Mouse (Mus musculus): ENCODE results near the gene Mog.
"Not testable (repeated sequence)": the region's sequence is repeated elsewhere in the genome, so short reads cannot be mapped to it uniquely, and the experiment has no call there.

Gene Mog

DNA sequence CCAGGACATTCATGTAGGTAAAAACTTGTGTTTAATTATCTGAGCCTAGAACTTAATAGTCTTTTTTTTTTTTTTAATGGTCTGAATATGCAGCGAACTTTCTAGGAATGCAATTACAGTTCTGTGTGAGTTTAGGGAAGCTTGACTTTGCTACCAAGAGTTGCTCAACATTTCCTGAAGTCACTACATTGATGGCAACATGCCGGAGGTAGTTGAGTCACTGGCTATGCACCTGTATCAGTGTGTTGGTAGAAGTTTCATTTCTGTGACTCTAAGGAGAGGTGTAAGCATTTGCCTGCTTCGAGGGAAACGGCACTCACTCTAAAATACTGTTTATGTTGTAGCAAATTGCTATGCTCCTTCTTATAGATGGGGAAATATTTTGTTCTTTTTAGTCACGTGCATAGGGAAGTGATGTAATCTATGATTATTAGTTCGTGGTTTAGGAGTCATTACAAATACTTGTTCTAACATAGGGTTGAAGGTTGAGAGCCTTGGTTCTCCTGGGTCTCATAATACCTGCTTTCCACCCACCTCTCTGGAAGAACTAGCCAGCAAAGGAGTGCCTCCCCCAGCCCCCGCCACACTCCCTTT, 21.6 kb upstream of the Mog start:
- DNase-seq = no peak

DNA sequence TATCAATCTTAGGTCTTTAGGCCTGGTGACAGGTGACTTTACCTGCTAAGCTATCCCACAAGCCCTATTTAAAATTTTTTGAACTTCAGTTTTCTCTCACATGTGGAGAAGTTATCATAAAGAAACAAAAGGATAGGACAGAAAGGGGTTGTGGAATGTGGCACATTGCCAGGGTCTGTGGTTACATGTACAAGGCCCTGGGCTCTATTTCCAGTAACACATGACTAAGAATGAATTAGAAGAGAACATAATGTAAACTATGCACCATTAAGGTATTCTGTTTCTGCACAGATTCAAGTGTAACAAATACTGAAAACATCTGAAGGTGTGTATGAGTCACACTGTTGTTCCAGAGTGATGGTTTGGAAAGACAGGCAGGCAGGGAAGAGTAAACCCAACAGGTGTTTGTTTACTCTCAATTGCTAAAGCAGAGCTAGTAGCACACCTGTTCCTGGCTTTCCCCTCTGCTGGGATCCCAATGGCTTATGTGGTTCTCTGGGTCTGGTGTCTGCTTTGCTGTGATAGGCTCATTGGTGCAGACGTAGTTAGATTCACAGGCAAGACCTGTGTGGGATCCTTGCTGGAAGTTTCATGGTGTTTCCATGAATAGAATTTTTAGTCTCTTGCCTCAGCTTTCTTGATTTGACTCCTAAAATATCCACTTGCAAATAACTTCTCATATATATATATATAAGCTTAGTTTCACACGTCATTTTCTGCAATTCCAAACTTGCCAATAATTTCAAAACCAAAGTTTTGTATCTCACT, 16.1 kb upstream of the Mog start:
- DNase-seq = no peak

DNA sequence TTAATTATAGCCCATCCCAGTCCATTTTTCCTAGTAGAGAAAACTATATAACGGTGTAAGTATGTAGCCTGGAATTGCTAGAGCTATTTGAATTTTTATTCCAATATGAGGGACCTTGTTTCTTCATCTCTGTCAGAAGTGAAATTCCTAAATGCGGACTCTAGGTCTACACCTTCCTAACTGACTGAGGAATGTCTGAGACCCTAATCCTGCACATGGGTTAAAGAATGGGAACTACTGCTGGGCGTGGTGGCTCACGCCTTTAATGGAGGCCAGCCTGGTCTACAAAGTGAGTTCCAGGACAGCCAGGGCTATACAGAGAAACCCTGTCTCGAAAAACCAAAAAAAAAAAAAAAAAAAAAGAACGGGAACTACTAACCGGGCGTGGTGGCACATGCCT, 6.0 kb upstream of the Mog start:
- DNase-seq = no peak

DNA sequence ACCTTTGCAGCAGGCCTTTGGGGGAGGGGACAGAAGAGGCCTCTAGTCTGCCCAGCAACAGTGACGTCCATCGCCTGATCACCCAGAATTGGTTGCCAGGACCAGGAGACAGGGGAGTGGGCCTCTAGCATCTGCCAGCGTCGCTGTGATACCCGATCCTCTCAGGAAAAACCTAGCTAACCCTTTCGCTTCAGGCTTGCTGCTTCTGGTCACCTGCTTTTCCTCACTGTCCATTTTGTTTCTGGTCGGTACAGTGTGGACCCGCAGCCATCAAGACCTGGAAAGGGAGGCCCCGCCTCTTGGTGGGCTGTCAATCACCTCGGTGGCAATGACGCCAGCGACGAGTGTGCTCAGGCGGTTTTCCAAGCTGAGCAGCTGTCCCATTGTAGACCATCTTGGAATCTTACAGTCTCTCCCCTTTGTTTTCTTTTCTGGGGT, 5.5 kb upstream of the Mog start:
- peak; percentile 94 for DNase-seq

DNA sequence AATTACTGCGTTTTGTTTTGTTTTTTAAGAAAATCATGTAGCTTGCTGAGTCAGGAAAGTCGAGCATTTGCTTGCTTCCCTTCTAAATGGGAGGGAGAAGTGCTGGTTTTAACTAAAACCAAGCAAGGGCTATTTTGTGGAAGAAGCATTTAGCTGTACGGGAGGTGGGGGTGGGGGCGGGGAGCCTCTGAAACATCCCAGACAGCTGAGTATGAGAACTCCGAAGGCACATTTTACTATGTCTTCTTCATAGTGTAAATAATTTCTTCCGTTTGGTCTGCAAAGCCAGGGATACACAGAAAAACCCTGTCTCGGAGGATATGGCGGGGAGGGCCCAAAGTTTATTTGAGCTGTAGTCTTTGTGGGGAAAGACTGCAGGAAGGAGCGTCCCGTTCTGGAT, 5.0 kb upstream of the Mog start:
- no peak for DNase-seq

DNA sequence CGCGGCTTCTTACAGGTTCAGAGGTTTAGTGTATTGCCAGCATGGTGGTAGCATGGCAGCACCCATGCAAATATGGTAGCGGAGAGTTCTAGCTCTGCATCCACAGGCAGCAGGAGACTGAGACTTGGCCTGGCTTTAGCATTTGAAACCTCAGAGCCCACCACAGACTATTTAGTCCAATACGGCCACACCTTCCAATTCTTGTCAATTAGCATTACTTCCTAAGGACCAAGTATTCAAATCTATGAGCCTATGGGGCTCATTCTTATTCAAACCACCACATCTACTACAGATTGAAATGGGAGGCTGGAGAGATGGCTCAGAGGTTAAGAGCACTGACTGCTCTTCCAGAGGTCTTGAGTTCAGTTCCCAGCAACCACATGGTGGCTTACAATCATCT, 4.3 kb upstream of the Mog start:
- no peak for DNase-seq

DNA sequence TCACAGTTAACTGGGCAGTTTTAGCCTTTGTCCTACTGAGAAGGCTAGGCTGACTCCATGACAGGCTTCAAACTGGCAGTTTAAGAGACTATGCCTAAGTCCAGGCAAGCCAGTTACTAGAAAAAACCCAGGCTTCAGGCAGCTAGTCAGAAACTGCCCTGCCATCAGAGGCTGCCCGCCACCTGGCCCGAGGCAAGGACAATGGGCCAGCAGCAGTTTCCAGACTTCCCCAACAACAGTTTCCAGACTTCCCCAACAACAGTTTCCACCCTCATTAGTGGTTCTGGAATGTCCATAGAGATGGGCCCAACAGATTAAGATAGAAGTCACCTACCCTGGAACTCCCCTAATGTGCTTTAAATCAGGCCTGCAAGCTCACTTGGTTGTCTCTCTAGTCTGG, 3.2 kb upstream of the Mog start:
- no peak for DNase-seq

DNA sequence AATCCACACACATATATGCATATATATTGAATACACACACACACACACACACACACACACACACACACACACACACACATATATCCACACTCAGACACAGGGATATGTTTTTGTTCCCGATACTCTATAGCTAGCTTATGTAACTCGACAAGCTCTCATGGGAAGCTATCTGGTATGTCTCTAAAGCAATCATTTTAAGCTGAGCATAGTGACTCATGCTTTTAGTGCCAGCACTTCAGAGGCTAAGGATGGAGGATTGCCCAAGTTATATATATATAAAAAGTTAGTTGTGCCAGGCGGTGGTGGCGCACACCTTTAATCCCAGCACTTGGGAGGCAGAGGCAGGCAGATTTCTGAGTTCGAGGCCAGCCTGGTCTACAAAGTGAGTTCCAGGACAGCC, 4.0 kb downstream of the Mog start:
- not testable (repeated sequence) for DNase-seq

DNA sequence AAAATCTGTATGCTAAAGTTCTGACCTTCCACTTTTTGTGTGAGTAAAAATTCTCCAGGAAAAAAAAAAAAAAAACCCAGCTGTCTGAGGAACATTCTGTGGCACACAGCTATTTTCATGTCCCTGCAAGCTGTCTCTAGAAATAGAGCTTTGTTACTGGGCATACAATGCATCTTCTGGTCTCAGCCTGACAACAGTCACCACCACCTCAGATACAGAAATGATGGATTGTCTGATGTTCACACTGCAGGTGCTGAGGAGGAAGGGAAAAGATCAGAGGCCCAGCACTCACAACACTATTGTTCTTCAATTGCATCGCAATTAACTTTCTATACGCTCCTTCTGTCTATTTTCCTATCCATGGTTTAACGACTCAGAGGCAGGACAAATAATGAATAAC, 4.9 kb downstream of the Mog start:
- no peak for DNase-seq

DNA sequence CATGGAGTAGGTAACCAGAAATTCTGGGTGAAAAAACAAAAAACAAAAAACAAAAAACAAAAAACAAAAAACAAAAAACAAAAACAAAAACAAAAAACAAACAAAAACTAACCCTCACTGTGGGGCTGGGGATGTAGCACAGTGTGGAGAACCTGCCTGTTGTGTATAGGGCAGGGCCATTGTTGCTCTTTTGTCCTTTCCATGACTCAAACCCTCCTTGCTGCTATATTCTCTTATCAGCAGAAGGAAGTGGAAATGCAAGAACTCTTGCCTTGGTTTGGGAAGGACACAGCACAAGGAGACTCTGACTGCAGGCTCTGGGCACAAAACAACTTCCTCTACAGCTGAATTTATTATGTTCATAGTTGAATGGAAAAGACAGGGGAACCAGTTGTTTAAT, 6.9 kb downstream of the Mog start:
- no peak for DNase-seq

DNA sequence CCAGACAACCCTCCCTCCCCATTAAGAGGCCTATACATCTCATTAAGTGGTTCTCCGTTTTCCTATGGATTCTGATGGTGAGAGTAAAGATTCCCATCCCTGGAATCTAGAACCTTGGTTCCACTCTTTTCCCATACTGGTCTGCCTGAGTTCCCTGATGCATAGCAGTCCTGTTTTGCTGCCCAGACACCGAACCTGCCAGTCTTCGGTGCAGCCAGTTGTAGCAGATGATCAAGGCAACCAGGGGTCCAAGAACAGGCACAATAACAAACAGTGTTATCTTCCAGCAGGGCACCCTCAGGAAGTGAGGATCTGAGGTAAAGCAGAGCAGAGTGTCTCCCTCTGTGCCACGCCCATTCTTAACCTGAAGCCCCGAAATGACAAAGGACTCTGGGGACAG, 11.1 kb downstream of the Mog start:
- no peak for DNase-seq

DNA sequence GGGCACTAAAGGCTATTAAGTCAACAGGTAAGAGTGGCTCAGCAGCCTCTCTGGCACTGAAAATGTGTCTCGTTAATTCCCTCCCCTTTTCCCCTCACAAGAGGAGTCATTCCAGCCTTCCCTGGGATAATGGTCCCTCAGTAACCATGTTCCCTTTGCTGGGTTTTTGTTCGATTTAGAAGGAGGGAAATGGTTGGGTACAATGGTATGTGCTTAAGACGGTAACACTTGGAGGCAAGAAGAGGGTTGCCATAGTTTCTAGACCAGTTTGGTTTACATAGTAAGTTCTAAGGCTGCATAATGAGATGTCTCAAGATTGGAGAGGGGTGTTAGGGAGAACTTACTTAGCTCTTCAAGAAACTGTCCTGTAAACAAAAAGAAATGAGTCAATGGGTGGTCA, 11.5 kb downstream of the Mog start:
- DNase-seq = no peak

DNA sequence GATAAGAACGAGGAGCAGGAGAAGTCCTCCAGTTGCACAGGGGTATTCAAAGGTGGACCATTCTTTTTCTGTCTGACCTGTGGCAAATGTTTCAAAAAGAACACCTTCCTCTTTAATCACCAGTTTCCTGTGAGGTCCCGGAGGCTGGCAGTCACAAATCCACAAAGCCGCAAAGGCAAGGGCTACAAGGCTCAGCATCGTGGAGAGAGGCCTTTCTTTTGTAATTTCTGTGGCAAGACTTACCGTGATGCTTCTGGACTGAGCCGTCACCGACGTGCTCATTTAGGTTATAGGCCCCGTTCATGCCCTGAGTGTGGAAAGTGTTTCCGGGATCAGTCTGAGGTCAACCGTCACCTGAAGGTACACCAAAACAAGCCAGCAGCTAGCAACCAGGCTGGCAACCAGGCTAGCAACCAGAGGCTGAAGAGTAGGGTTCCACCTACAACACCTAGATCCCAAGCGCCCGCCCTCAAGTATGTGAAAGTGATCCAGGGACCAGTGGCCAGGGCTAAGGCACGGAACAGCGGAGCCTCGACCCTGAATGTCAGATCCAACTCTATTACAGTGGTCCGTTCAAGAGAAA, 13.6 kb downstream of the Mog start:
- DNase-seq = no peak

DNA sequence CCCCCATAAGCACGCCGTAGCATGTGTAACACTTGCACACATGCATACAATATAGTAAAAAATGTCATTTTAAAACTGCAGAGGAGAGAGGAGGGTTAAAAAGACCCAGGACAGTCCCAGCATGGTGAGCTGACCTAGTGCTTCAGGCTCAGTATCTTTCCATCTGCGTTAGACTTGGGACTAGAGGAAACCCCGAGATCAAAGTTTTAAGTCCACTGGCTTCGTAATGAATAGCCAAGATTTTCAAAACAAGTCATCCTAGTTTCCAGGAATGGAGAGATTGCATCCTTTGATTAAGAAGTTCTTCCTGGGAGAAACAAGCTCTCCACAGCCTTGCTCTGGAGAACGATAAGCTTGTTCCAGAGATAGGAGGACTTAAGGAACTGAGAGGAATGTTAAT, 15.0 kb downstream of the Mog start:
- DNase-seq = no peak

DNA sequence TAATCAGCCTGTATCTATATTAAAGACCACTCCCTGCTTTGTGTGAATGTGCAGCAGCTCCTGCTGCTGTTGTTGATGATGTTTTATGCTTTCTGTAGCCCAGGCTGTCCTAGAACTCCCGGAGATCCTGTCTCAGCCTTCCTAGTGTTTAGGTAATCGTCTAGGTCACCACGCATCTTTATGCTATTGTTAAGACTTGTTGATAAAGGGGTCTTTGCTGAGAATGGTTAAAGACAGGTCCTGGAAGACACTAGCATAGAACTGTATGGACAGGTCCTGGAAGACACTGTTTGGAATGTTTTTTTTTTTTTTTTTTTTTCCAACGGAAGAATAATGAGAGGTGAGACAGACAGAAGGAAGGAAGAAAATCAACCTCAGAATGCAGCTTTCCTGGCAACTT, 19.8 kb downstream of the Mog start:
- DNase-seq = no peak

DNA sequence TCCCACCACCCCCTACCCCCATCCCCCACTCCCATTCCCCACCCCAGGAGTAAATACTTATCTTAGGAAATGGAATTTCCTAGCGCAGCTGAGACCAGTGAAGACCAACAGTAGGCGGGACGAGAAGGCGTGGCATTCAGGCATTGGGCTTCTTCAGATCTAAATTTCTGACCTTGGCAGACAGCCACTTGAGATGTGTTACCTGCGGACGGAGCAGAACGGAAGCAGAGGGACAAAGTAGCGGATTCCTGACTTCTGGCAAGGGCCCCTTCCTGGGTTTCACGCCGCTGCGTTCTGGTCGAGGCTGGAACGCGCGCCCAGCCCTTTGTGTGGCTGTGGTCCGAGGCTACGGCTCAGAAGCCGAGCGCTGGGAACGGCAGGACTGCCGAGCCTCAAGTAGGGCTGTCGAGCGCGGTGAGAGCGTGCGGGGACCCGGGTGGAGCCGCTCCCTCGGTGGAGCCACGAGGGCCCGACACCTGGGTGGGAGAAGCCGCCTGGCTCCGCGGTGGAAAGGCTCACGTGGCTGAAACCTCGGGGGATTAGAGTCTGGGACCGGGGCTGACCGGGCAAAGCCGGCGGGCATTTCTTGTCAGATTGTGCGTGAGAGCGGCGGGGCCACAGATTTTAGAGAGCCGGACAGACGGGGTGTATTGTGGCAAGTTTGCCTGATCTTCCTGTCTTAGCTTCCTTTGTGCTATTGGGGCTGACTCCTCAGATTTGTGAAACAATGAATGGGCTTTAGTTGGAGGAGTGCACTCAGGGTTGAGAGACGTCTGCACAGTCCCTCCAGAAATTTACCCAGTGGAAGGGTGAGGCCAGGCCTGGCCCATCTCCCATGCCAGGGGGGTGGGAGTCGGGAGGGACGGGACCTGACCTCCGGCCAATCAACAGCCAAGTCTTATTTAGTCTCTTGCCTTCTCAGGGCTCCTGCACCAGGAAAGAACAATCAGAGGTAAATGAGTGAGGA, 20.6 kb downstream of the Mog start:
- peak; percentile 16 for DNase-seq

DNA sequence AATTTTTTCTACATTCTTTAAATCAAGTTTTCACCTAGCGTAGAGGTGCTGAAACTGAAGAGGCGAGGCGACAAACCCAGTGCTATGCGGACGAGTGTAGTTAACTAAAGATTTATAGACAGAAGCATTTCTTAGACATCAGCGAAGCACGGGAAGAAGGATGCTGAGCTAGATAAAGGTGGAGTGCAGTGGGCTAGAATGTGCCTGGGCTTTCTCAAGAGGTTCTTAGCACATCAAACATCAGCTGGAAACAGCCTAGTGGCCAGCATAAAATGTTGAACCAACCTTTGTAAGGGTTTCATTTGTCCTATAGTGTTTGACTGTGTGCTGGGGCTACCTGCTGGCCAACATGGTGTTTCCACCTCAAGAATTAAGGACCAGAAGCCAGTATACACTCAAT, 22.3 kb downstream of the Mog start, which contains the start of gene Zfp57:
Gene Zfp57 (plus strand): TSS at position 301 of the 400 bp plus-strand sequence.
- DNase-seq = no peak

DNA sequence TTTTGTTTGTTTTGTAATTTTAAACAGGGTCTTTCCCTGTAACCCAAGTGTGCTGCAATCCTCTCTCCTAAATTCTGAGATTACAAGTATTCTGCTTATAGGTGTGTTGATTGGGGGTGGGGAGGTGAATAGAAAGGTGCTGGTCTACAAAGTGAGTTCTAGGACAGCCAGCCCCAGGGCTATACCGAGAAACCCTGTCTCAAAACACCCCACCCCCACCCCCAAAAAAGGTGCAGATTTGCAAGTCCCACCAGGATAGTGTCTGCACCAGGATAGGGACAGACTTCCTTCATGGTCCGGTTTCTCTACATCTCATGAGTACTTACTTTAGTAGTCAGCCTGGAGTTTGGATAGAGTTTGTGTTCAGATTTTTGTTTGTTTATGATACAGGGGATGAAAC, 24.7 kb downstream of the Mog start:
- DNase-seq = no peak

DNA sequence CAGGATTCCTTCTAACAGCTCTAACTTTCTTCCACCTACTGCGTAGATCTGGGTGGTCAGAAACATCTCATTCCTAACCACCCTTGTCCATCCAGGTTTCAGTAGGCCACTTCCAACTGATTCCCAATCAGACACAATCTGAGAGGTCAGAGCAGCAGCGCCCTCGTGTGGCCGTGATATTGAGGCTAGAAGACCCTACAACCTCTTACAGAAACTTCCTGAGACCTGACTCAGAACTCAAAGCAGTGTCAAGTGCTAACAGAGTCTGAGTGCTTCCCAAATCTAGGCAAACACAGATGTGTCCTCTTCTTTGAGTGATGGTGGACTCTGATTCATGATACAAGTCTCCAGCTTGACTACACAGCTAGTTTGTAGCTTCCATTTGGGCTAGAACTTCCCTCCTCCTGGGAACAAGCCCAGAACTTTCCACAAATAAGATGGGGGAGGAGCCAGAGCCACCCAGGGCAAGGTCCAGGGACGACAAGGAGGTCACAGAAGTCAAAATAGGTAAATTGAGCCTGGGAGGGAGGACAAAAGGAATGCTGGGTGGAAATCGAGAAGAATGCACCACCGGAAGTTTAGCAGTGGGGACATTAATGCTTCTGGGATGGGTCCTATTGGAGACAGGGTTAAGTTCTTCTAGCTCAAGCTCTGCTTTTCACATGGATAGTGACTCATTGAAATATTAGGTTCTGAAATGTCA, 26.0 kb downstream of the Mog start:
- peak; percentile 61 for DNase-seq

DNA sequence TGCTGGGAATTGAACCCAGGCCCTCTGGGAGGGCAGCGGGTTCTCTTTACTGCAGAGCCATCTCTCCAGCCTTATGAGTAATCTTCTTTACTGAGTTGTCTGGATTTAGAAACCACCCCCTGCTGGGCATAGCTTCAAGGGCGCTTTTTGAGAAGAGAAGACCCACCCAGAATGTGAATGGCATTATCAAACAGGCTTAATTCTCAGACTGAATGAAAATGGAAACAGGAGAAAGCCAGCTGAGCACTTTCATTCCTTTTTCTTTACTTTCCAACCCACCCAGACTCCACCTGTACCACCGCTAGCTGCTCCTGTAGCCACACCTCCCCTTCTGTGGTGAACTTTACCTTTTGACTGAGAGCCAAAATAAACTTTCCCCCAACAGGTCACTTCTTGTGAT, 27.8 kb downstream of the Mog start:
- no peak for DNase-seq

DNA sequence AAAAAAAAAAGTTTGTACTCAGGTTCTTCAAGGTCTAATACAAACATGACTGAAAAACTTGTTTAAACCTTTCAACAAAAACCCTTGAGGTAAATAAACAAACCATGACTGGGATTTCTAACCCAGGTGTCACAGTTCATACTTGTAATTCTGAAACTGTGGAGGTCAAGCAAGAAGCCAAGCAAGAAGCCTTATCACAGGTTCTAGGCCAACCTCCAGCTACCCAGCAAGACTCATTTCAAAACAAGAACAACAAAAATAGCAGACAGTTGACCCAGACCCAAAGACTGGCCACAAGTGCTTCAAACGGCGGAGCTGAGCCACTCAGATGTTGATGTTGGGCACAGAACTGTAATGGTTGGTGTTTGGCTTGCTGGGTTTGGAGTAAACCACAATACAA, 28.7 kb downstream of the Mog start:
- DNase-seq = no peak

DNA sequence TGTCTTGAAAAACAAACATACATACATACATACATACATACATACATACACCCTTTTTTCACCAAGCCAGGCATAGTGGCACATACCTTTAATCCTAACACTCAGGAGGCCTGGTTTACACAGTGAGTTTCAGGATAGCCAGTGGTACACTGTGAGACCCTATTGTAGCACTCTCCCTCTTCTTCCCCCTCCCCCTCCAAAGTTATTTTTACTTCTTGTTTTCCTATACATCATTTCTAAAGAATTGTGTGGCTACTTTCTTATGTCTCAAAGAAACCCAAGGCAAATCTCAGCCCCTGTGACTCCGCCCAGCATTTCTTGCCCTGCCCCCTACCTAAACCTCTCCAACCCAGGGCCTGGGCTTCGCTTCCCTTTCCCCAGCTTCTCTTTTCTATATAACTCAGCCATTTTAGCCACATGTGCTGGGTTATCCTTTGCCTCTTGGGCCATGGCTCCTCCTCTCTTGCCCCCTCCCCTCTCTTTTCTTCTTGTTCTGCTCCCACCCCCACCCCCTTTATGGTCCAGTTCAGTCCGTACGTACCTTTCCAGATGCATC, 29.4 kb downstream of the Mog start:
- DNase-seq = no peak
